In genomic region chr1:63239751-63240150, GRCm38 (mm10) we compare ENCODE assay signal across 24 mouse cellular contexts. TPM values are rescaled to one million over a fixed set of nuclear protein-coding genes. Genes with fewer than 3 reads are reported as not detected.
DNase-seq lines count a peak whose midpoint lies in the region; ATAC-seq and TF ChIP-seq lines count a peak whose summit lies in the region.
"Had no signal": no experiment of that assay in that cellular context is flagged by ENCODE, and none has a peak within 500 bp of the region (broad histone marks: within the 10 kb centered on the region; RNA-seq: fewer than 3 reads in every experiment).

No protein-coding gene starts in this region.

- ATAC-seq in embryonic facial prominence, embryonic 14.5 days (ENCODE audit: low read depth): peak; percentile 77; the same call in 1 of the 2 replicates
- ATAC-seq in limb, embryonic 14.5 days (ENCODE audit: low FRiP score, low read depth): peak; percentile 65
- ATAC-seq: forebrain, embryonic 15.5 days; liver, embryonic 12.5 days; midbrain, embryonic 15.5 days had no signal

- no peaks in the 10 kb centered on the region for H3K4me1 ChIP-seq in embryonic facial prominence, embryonic 14.5 days (ENCODE audit: control insufficient read depth, insufficient read depth, low read length)
- peaks cover 9% of the 10 kb centered on the region for H3K4me1 ChIP-seq in embryonic facial prominence, embryonic 10.5 days
- H3K4me1 ChIP-seq in limb, embryonic 14.5 days (ENCODE audit: control insufficient read depth, insufficient read depth, low read length): peaks cover 2% of the 10 kb centered on the region; the same call in 1 of the 2 replicates
- H3K4me1 ChIP-seq: embryonic facial prominence, embryonic 13.5 days; liver, embryonic 12.5 days had no signal

- H3K9me3 ChIP-seq in embryonic facial prominence, embryonic 14.5 days (ENCODE audit: control insufficient read depth, low read length): no peaks in the 10 kb centered on the region
- no peaks in the 10 kb centered on the region for H3K9me3 ChIP-seq in embryonic facial prominence, embryonic 10.5 days
- no peaks in the 10 kb centered on the region for H3K9me3 ChIP-seq in limb, embryonic 14.5 days (ENCODE audit: control insufficient read depth, low read length)
- H3K9me3 ChIP-seq: embryonic facial prominence, embryonic 13.5 days; forebrain, embryonic 15.5 days; hindbrain, embryonic 12.5 days; liver, embryonic 12.5 days; midbrain, embryonic 15.5 days; neural tube, embryonic 13.5 days had no signal

- 82% methylated on average over 8 of the region's 8 CpGs for WGBS in embryonic facial prominence, embryonic 14.5 days
- whole genome bisulfite sequencing in embryonic facial prominence, embryonic 10.5 days: 88% methylated on average over 8 of the region's 8 CpGs
- WGBS in limb, embryonic 14.5 days: 79% methylated on average over 8 of the region's 8 CpGs

- H3K27me3 ChIP-seq in embryonic facial prominence, embryonic 14.5 days (replicated peaks; ENCODE audit: control insufficient read depth, insufficient read depth, low read length): peaks cover under 1% of the 10 kb centered on the region; the same call in 1 of the 2 replicates
- H3K27me3 ChIP-seq in embryonic facial prominence, embryonic 10.5 days (replicated peaks; ENCODE audit: low read depth, poor library complexity, severe bottlenecking): no peaks in the 10 kb centered on the region
- H3K27me3 ChIP-seq in limb, embryonic 14.5 days (ENCODE audit: control insufficient read depth, insufficient read depth, low read length): peaks cover 6% of the 10 kb centered on the region; the same call in 1 of the 2 replicates
- H3K27me3 ChIP-seq: hindbrain, embryonic 12.5 days had no signal

- intact Hi-C loops in left cerebral cortex, postnatal 4 days (cut with DNase I): no loop called here
- intact Hi-C loops in left cerebral cortex, postnatal 25 days (cut with DNase I): no loop called here

- no peak for TF ChIP-seq POLR2A in limb, embryonic 14.5 days (IDR thresholded peaks at IDR 0.05; ENCODE audit: borderline replicate concordance, extremely low read depth, insufficient read depth, insufficient read length)

- DNase-seq in embryonic facial prominence, embryonic 14.5 days (ENCODE audit: low spot score): peak; percentile 70
- no peak for DNase-seq in embryonic facial prominence, embryonic 10.5 days (ENCODE audit: low spot score)
- peak; percentile 35 for DNase-seq in left cerebral cortex, postnatal 4 days
- no peak for DNase-seq in left cerebral cortex, postnatal 25 days (ENCODE audit: low spot score in 2 of 2)
- peak; percentile 65 for DNase-seq in gastrocnemius, adult 18-20 months (ENCODE audit: low spot score)
- DNase-seq in limb, embryonic 14.5 days (ENCODE audit: low spot score): peak; percentile 56
- DNase-seq in T-cell, adult 2 months (ENCODE audit: low spot score): no peak
- no peak for DNase-seq in left cerebral cortex, adult 18-20 months (ENCODE audit: low spot score in 2 of 2)
- DNase-seq: cerebellum, adult 18-20 months; cerebellum, postnatal 25 days; kidney, adult 11 months; kidney, postnatal 4 days; lung, adult 18-20 months; lung, postnatal 14 days; retina, postnatal 1 day; right cerebral cortex, postnatal 25 days; thymus, postnatal 4 days had no signal

- H3K4me3 ChIP-seq in embryonic facial prominence, embryonic 14.5 days (ENCODE audit: low read depth, low read length): no peak overlapping the region
- no peak overlapping the region for H3K4me3 ChIP-seq in embryonic facial prominence, embryonic 10.5 days
- H3K4me3 ChIP-seq in limb, embryonic 14.5 days (replicated peaks; ENCODE audit: low read length): no peak overlapping the region
- H3K4me3 ChIP-seq: embryonic facial prominence, embryonic 13.5 days; forebrain, embryonic 15.5 days; hindbrain, embryonic 12.5 days; liver, embryonic 12.5 days; midbrain, embryonic 15.5 days; neural tube, embryonic 13.5 days had no signal

- no peak overlapping the region for H3K4me2 ChIP-seq in embryonic facial prominence, embryonic 14.5 days (ENCODE audit: low read depth, low read length)
- H3K4me2 ChIP-seq in limb, embryonic 14.5 days (replicated peaks; ENCODE audit: low read depth, low read length, severe bottlenecking): no peak overlapping the region
- H3K4me2 ChIP-seq: embryonic facial prominence, embryonic 13.5 days; forebrain, embryonic 15.5 days; hindbrain, embryonic 12.5 days; liver, embryonic 12.5 days; midbrain, embryonic 15.5 days; neural tube, embryonic 13.5 days had no signal

- peak overlapping the region; percentile 39; the same call in 1 of the 2 replicates for H3K27ac ChIP-seq in embryonic facial prominence, embryonic 14.5 days (replicated peaks; ENCODE audit: low read depth, low read length)
- no peak overlapping the region for H3K27ac ChIP-seq in embryonic facial prominence, embryonic 10.5 days (replicated peaks)
- H3K27ac ChIP-seq in limb, embryonic 14.5 days (replicated peaks; ENCODE audit: low read depth, low read length): no peak overlapping the region; the same call in 1 of the 2 replicates
- H3K27ac ChIP-seq: embryonic facial prominence, embryonic 13.5 days; forebrain, embryonic 15.5 days; hindbrain, embryonic 12.5 days; liver, embryonic 12.5 days; midbrain, embryonic 15.5 days; neural tube, embryonic 13.5 days had no signal

- no peaks in the 10 kb centered on the region for H3K36me3 ChIP-seq in embryonic facial prominence, embryonic 14.5 days (ENCODE audit: control insufficient read depth, insufficient read depth, low read length)
- H3K36me3 ChIP-seq in embryonic facial prominence, embryonic 10.5 days (replicated peaks): no peaks in the 10 kb centered on the region
- H3K36me3 ChIP-seq in limb, embryonic 14.5 days (ENCODE audit: control insufficient read depth, insufficient read depth, low read length): no peaks in the 10 kb centered on the region
- H3K36me3 ChIP-seq: embryonic facial prominence, embryonic 13.5 days; forebrain, embryonic 15.5 days; hindbrain, embryonic 12.5 days; liver, embryonic 12.5 days; midbrain, embryonic 15.5 days; neural tube, embryonic 13.5 days had no signal

- no peak overlapping the region for H3K9ac ChIP-seq in embryonic facial prominence, embryonic 14.5 days (ENCODE audit: low read depth, low read length)
- no peak overlapping the region for H3K9ac ChIP-seq in limb, embryonic 14.5 days (ENCODE audit: low read depth, low read length, severe bottlenecking)
- H3K9ac ChIP-seq: embryonic facial prominence, embryonic 13.5 days; forebrain, embryonic 15.5 days; hindbrain, embryonic 12.5 days; liver, embryonic 12.5 days; midbrain, embryonic 15.5 days; neural tube, embryonic 13.5 days had no signal

RNA-seq across cellular contexts. Expression of gene Gpr1, which starts 25.4 kb away (rescaled TPM):
- 0.41 and 0.64 TPM in 2 replicates for polyA plus RNA-seq in embryonic facial prominence, embryonic 14.5 days (2014; fragmentation: Nextera tagmentation; extraction: Ambion mirVana)
- polyA plus RNA-seq in embryonic facial prominence, embryonic 10.5 days (2016; fragmentation: Nextera tagmentation; extraction: Ambion mirVana): 0.10 and 0.12 TPM in 2 replicates
- total RNA-seq in left cerebral cortex, postnatal 4 days (2021): under 1 TPM; 0.50 TPM
- under 1 TPM; 0.32 to 0.78 TPM for total RNA-seq in left cerebral cortex, postnatal 25 days (2021)
- total RNA-seq in gastrocnemius, adult 18-20 months (2021): under 1 TPM; 0.41 to 0.45 TPM
- polyA plus RNA-seq in limb, embryonic 14.5 days (2012; rRNA removed): 0.29 and 0.33 TPM in 2 replicates
- 0.10 and 0.34 TPM in 2 replicates for polyA plus RNA-seq in limb, embryonic 14.5 days (2014; fragmentation: Nextera tagmentation; extraction: Ambion mirVana)
- under 1 TPM; 0.53 to 0.73 TPM for total RNA-seq in left cerebral cortex, adult 18-20 months (2021)
- total RNA-seq: megakaryocyte, adult 5-6 weeks had no signal
- polyA plus RNA-seq: embryonic facial prominence, embryonic 13.5 days; liver, embryonic 12.5 days had no signal

RNA-seq across cellular contexts. Expression of gene Zdbf2, which starts 33.3 kb away (rescaled TPM):
- polyA plus RNA-seq in embryonic facial prominence, embryonic 14.5 days (2014; fragmentation: Nextera tagmentation; extraction: Ambion mirVana): 25.7 and 30.6 TPM in 2 replicates
- 18.8 and 21.0 TPM in 2 replicates for polyA plus RNA-seq in embryonic facial prominence, embryonic 10.5 days (2016; fragmentation: Nextera tagmentation; extraction: Ambion mirVana)
- 10 to 100 TPM; 16.8 to 25.3 TPM for total RNA-seq in left cerebral cortex, postnatal 4 days (2021)
- total RNA-seq in left cerebral cortex, postnatal 25 days (2021): 10 to 100 TPM; 23.3 to 23.6 TPM
- total RNA-seq in gastrocnemius, adult 18-20 months (2021): under 1 TPM; 0.12 to 0.25 TPM
- polyA plus RNA-seq in limb, embryonic 14.5 days (2012; rRNA removed): 7.8 and 8.5 TPM in 2 replicates
- polyA plus RNA-seq in limb, embryonic 14.5 days (2014; fragmentation: Nextera tagmentation; extraction: Ambion mirVana): 14.3 and 18.0 TPM in 2 replicates
- total RNA-seq in left cerebral cortex, adult 18-20 months (2021): 10 to 100 TPM; 12.9 to 23.3 TPM
- total RNA-seq: megakaryocyte, adult 5-6 weeks had no signal

Comparison
In these comparisons a context has a peak if more than half of its experiments do, and no peak if none do; other contexts are left out.
1. DNase-seq: peak in embryonic facial prominence, embryonic 14.5 days (single experiment), left cerebral cortex, postnatal 4 days (single experiment), gastrocnemius, adult 18-20 months (single experiment) and limb, embryonic 14.5 days (single experiment); none in embryonic facial prominence, embryonic 10.5 days (single experiment), left cerebral cortex, postnatal 25 days (0 of 2), T-cell, adult 2 months (single experiment) and left cerebral cortex, adult 18-20 months (0 of 2).
2. RNA of gene Zdbf2, which starts 33.3 kb away (total RNA-seq): 16.8 to 25.3 TPM in left cerebral cortex, postnatal 4 days, 23.3 to 23.6 TPM in left cerebral cortex, postnatal 25 days and 12.9 to 23.3 TPM in left cerebral cortex, adult 18-20 months; 0.12 to 0.25 TPM in gastrocnemius, adult 18-20 months; every median in the first group is over 10 times any median in the second.